Comparison of ENCODE assay signal across 9 mouse cellular contexts in genomic region chr16:37676677-37677072, GRCm38 (mm10). TPM values are rescaled to one million over a fixed set of nuclear protein-coding genes. Genes with fewer than 3 reads are reported as not detected.
DNase-seq lines count a peak whose midpoint lies in the region; ATAC-seq and TF ChIP-seq lines count a peak whose summit lies in the region.
"Had no signal": no experiment of that assay in that cellular context is flagged by ENCODE, and none has a peak within 500 bp of the region (broad histone marks: within the 10 kb centered on the region; RNA-seq: fewer than 3 reads in every experiment).

No protein-coding gene starts in this region.

- H3K4me2 ChIP-seq in kidney, embryonic 15.5 days, result peak overlapping the region; percentile 51
- peak overlapping the region; percentile 49 for H3K4me2 ChIP-seq in forebrain, embryonic 16.5 days (ENCODE audit: low read length)
- peak overlapping the region; percentile 40 for H3K4me2 ChIP-seq in hindbrain, postnatal 0 days (ENCODE audit: low read depth, low read length)
- H3K4me2 ChIP-seq in myocyte (ENCODE audit: low read depth), result peak overlapping the region; percentile 59
- H3K4me2 ChIP-seq: lung, embryonic 15.5 days had no signal

- peaks cover 22% of the 10 kb centered on the region for H3K4me1 ChIP-seq in kidney, embryonic 15.5 days
- H3K4me1 ChIP-seq in forebrain, embryonic 16.5 days (replicated peaks; ENCODE audit: control insufficient read depth, insufficient read depth, low read length), result peaks cover 13% of the 10 kb centered on the region
- 0 out of 2 replicates have a peak, but pooled peaks cover 3% of the 10 kb centered on the region for H3K4me1 ChIP-seq in hindbrain, postnatal 0 days (ENCODE audit: insufficient read depth, low read length)
- no peaks in the 10 kb centered on the region for H3K4me1 ChIP-seq in cerebellum, adult 2 months (ENCODE audit: control insufficient read depth, insufficient read depth, low read length)
- H3K4me1 ChIP-seq: lung, embryonic 15.5 days had no signal

- no peaks in the 10 kb centered on the region for H3K79me2 ChIP-seq in myocyte (ENCODE audit: control insufficient read depth, insufficient read depth)

- H3K27ac ChIP-seq in kidney, embryonic 15.5 days, result no peak overlapping the region
- H3K27ac ChIP-seq in forebrain, embryonic 16.5 days (ENCODE audit: low read length), result no peak overlapping the region
- H3K27ac ChIP-seq in hindbrain, postnatal 0 days, result no peak overlapping the region
- no peak overlapping the region for H3K27ac ChIP-seq in cerebellum, adult 2 months (ENCODE audit: insufficient read depth, low read length)
- H3K27ac ChIP-seq: lung, embryonic 15.5 days had no signal

- H3K9ac ChIP-seq in kidney, embryonic 15.5 days, result no peak overlapping the region
- H3K9ac ChIP-seq in forebrain, embryonic 16.5 days (replicated peaks; ENCODE audit: low read depth, low read length), result 0 out of 2 replicates have a peak overlapping the region, but pooled peaks have one; percentile 22
- H3K9ac ChIP-seq in hindbrain, postnatal 0 days (replicated peaks; ENCODE audit: low read length), result no peak overlapping the region
- H3K9ac ChIP-seq: lung, embryonic 15.5 days had no signal

- 45% methylated on average over 4 of the region's 4 CpGs for WGBS in kidney, embryonic 15.5 days
- WGBS in forebrain, embryonic 16.5 days, result 14% methylated on average over 4 of the region's 4 CpGs
- WGBS in hindbrain, postnatal 0 days, result 22% methylated on average over 4 of the region's 4 CpGs
- WGBS in cerebellum, adult 2 months, result 26% methylated on average over 4 of the region's 4 CpGs

- H3K4me3 ChIP-seq in kidney, embryonic 15.5 days (replicated peaks), result no peak overlapping the region
- H3K4me3 ChIP-seq in forebrain, embryonic 16.5 days (replicated peaks; ENCODE audit: low read length), result no peak overlapping the region
- H3K4me3 ChIP-seq in hindbrain, postnatal 0 days (ENCODE audit: low read length), result no peak overlapping the region
- peak overlapping the region; percentile 3 for H3K4me3 ChIP-seq in myocyte
- no peak overlapping the region for H3K4me3 ChIP-seq in cerebellum, adult 2 months (replicated peaks; ENCODE audit: insufficient read depth, low read depth, low read length)
- H3K4me3 ChIP-seq: lung, embryonic 15.5 days had no signal

- H3K36me3 ChIP-seq in kidney, embryonic 15.5 days, result no peaks in the 10 kb centered on the region
- no peaks in the 10 kb centered on the region for H3K36me3 ChIP-seq in forebrain, embryonic 16.5 days (ENCODE audit: control insufficient read depth, insufficient read depth)
- H3K36me3 ChIP-seq in hindbrain, postnatal 0 days (ENCODE audit: insufficient read depth, low read length), result no peaks in the 10 kb centered on the region
- no peaks in the 10 kb centered on the region for H3K36me3 ChIP-seq in myocyte (ENCODE audit: control insufficient read depth, insufficient read depth)
- H3K36me3 ChIP-seq: lung, embryonic 15.5 days had no signal

- H3K27me3 ChIP-seq in kidney, embryonic 15.5 days, result no peaks in the 10 kb centered on the region
- H3K27me3 ChIP-seq in forebrain, embryonic 16.5 days (replicated peaks; ENCODE audit: control insufficient read depth, insufficient read depth, low read length), result no peaks in the 10 kb centered on the region
- no peaks in the 10 kb centered on the region for H3K27me3 ChIP-seq in hindbrain, postnatal 0 days (ENCODE audit: insufficient read depth, low read length)
- no peaks in the 10 kb centered on the region for H3K27me3 ChIP-seq in myocyte (ENCODE audit: control insufficient read depth, insufficient read depth, insufficient read length)
- H3K27me3 ChIP-seq in cerebellum, adult 2 months (ENCODE audit: control insufficient read depth, insufficient read depth, low read length), result no peaks in the 10 kb centered on the region
- H3K27me3 ChIP-seq: lung, embryonic 15.5 days had no signal

- TF ChIP-seq CTCF in hindbrain, postnatal 0 days (IDR thresholded peaks at IDR 0.05; ENCODE audit: low read depth), result no peak
- TF ChIP-seq CTCF in cerebellum, adult 2 months (IDR thresholded peaks at IDR 0.05; ENCODE audit: borderline replicate concordance, insufficient read depth, low read depth, low read length), result no peak

- DNase-seq in kidney, adult 18-20 months, result no peak
- DNase-seq in hindbrain, postnatal 0 days (ENCODE audit: low spot score), result no peak
- no peak for DNase-seq in cerebellum, adult 2 months

- no peak for ATAC-seq in kidney, embryonic 15.5 days (replicated peaks; ENCODE audit: low FRiP score)
- peak; percentile 39 for ATAC-seq in forebrain, embryonic 16.5 days
- peak; percentile 38; the same call in 1 of the 2 replicates for ATAC-seq in hindbrain, postnatal 0 days
- ATAC-seq in frontal cortex, adult (ENCODE audit: low TSS enrichment), result no peak
- ATAC-seq: intestine, postnatal 0 days had no signal

- H3ac ChIP-seq in myocyte (ENCODE audit: control insufficient read depth, insufficient read length), result no peak overlapping the region

- no peaks in the 10 kb centered on the region for H3K9me3 ChIP-seq in kidney, embryonic 15.5 days (replicated peaks)
- no peaks in the 10 kb centered on the region for H3K9me3 ChIP-seq in forebrain, embryonic 16.5 days (ENCODE audit: control insufficient read depth, low read length)
- H3K9me3 ChIP-seq in hindbrain, postnatal 0 days (ENCODE audit: low read length), result no peaks in the 10 kb centered on the region
- H3K9me3 ChIP-seq: lung, embryonic 15.5 days had no signal

- no peak for TF ChIP-seq POLR2A in myocyte (IDR thresholded peaks at IDR 0.05; ENCODE audit: insufficient read length, low read depth)
- TF ChIP-seq POLR2A in cerebellum, adult 2 months (IDR thresholded peaks at IDR 0.05; ENCODE audit: borderline replicate concordance, insufficient read depth, low read length), result no peak

TF ChIP-seq in myocyte, 11 proteins besides CTCF, POLR2A, EP300 and RAD21:
- no peak for TF ChIP-seq MYOD1 (IDR thresholded peaks at IDR 0.05; ENCODE audit: control insufficient read depth in 1 of 3, insufficient read length in 2 of 3, low read depth in 2 of 3)
- TF ChIP-seq MAX (IDR thresholded peaks at IDR 0.05; ENCODE audit: low read depth), result no peak
- no peak for TF ChIP-seq USF1 (IDR thresholded peaks at IDR 0.05; ENCODE audit: low read depth)
- no peak for TF ChIP-seq POLR2AphosphoS2 (IDR thresholded peaks at IDR 0.05; ENCODE audit: insufficient read length, low read depth)
- no peak for TF ChIP-seq CEBPB (IDR thresholded peaks at IDR 0.05; ENCODE audit: insufficient read depth, poor library complexity, severe bottlenecking)
- no peak for TF ChIP-seq TCF3 (IDR thresholded peaks at IDR 0.05; ENCODE audit: insufficient read length, low read depth)
- TF ChIP-seq SRF (IDR thresholded peaks at IDR 0.05; ENCODE audit: control insufficient read depth, insufficient read length, low read depth), result no peak
- TF ChIP-seq REST (IDR thresholded peaks at IDR 0.05; ENCODE audit: insufficient read depth, insufficient read length), result no peak

RNA-seq across cellular contexts. Expression of gene Ndufb4, which starts 22.4 kb away (rescaled TPM):
- 57.1 and 74.5 TPM in 2 replicates for polyA plus RNA-seq in kidney, embryonic 15.5 days (2015; fragmentation: Nextera tagmentation; extraction: Ambion mirVana)
- 49.6 and 68.2 TPM in 2 replicates for polyA plus RNA-seq in forebrain, embryonic 16.5 days (2015; fragmentation: Nextera tagmentation; extraction: Ambion mirVana)
- total RNA-seq in hindbrain, postnatal 0 days (2014; rRNA removed), result 23.0 and 31.3 TPM in 2 replicates
- 99.2 and 100 TPM in 2 replicates for polyA plus RNA-seq in hindbrain, postnatal 0 days (2015; fragmentation: Nextera tagmentation; extraction: Ambion mirVana)
- polyA plus RNA-seq in myocyte (2012; fragmentation: generic; extraction: Trizol), result 86.0 TPM
- 95.8 and 99.2 TPM in 2 replicates for polyA plus RNA-seq in cerebellum, adult 2 months (2012; rRNA removed)

Comparison
In these comparisons a context has a peak if more than half of its experiments do, and no peak if none do; other contexts are left out.
1. ATAC-seq: peak in forebrain, embryonic 16.5 days (single experiment) and hindbrain, postnatal 0 days (single experiment); none in kidney, embryonic 15.5 days (single experiment) and frontal cortex, adult (single experiment).
2. Peak in every context shown above with its lines, with median percentiles within 50 percentile points of each other: H3K4me2 ChIP-seq.